Comparison of ENCODE assay signal across 8 mouse cellular contexts in the genomic region with DNA sequence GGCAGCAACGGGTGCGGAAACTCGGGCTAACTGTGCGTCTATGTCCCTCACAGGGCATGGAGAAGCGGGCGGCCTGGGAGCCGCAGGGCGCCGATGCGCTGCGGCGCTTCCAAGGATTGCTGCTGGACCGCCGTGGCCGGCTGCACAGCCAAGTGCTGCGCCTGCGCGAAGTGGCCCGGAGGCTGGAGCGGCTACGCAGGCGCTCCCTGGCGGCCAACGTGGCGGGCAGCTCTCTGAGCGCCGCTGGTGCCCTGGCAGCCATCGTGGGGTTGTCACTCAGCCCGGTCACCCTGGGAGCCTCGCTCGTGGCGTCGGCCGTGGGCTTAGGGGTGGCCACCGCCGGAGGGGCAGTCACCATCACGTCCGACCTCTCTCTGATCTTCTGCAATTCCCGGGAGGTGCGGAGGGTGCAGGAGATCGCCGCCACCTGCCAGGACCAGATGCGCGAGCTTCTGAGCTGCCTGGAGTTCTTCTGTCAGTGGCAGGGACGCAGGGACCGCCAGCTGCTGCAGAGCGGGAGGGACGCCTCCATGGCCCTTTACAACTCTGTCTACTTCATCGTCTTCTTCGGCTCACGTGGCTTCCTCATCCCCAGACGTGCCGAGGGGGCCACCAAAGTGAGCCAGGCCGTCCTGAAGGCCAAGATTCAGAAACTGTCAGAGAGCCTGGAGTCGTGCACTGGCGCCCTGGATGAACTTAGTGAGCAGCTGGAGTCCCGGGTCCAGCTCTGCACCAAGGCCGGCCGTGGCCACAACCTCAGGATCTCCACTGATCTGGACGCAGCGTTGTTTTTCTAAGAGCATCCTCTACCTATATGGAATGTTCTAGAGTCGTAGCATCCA. TPM values are rescaled to one million over a fixed set of nuclear protein-coding genes. Genes with fewer than 3 reads are reported as not detected.
A peak's percentile ranks its signal among the peaks of the same experiment; 100 is the strongest.
DNase-seq lines count a peak whose midpoint lies in the region; ATAC-seq and TF ChIP-seq lines count a peak whose summit lies in the region.

No protein-coding gene starts in this region.

- no peaks in the 10 kb centered on the region; the same call in 1 of the 2 replicates for H3K27me3 ChIP-seq in ES-Bruce4 (ENCODE audit: control insufficient read depth, insufficient read depth, low read length, poor library complexity, severe bottlenecking)
- no peaks in the 10 kb centered on the region for H3K27me3 ChIP-seq in forebrain, embryonic 14.5 days (replicated peaks; ENCODE audit: control insufficient read depth, insufficient read depth, low read length)
- no peaks in the 10 kb centered on the region for H3K27me3 ChIP-seq in liver, postnatal 0 days (ENCODE audit: insufficient read depth, low read length)
- H3K27me3 ChIP-seq in neural tube, embryonic 13.5 days, result no peaks in the 10 kb centered on the region

- peak overlapping the region; percentile 87 for H3K4me2 ChIP-seq in forebrain, embryonic 14.5 days (ENCODE audit: low read length)
- H3K4me2 ChIP-seq in liver, postnatal 0 days (ENCODE audit: low read depth, low read length), result peak overlapping the region; percentile 89
- peak overlapping the region; percentile 85 for H3K4me2 ChIP-seq in neural tube, embryonic 13.5 days

- TF ChIP-seq POLR2A in ES-Bruce4 (IDR thresholded peaks at IDR 0.05; ENCODE audit: insufficient read depth, low read length), result no peak

- peak overlapping the region; percentile 57 for H3K4me3 ChIP-seq in ES-Bruce4 (ENCODE audit: low read depth, low read length)
- peak overlapping the region; percentile 55 for H3K4me3 ChIP-seq in forebrain, embryonic 14.5 days (ENCODE audit: low read depth, low read length)
- peak overlapping the region; percentile 60 for H3K4me3 ChIP-seq in liver, postnatal 0 days (ENCODE audit: low read depth, low read length)
- peak overlapping the region; percentile 62 for H3K4me3 ChIP-seq in neural tube, embryonic 13.5 days

- H3K4me1 ChIP-seq in ES-Bruce4 (ENCODE audit: control insufficient read depth, insufficient read depth, low read length), result peaks cover 6% of the 10 kb centered on the region
- peaks cover 3% of the 10 kb centered on the region; the same call in 1 of the 2 replicates for H3K4me1 ChIP-seq in forebrain, embryonic 14.5 days (ENCODE audit: control insufficient read depth, insufficient read depth, low read length)
- H3K4me1 ChIP-seq in liver, postnatal 0 days (ENCODE audit: insufficient read depth), result peaks cover 27% of the 10 kb centered on the region
- H3K4me1 ChIP-seq in neural tube, embryonic 13.5 days (replicated peaks), result peaks cover 25% of the 10 kb centered on the region

- TF ChIP-seq CTCF in ES-Bruce4 (IDR thresholded peaks at IDR 0.05; ENCODE audit: low read depth, low read length), result peak; percentile 47
- TF ChIP-seq CTCF in liver, postnatal 0 days (IDR thresholded peaks at IDR 0.05; ENCODE audit: low read depth), result peak; percentile 88

- 0 out of 2 replicates have a peak, but pooled peaks have one; percentile 14 for TF ChIP-seq EP300 in ES-Bruce4 (IDR thresholded peaks at IDR 0.05; ENCODE audit: insufficient read depth, low read depth, low read length)
- no peak for TF ChIP-seq EP300 in liver, postnatal 0 days (IDR thresholded peaks at IDR 0.05; ENCODE audit: low read depth)

- H3K9me3 ChIP-seq in ES-Bruce4 (replicated peaks; ENCODE audit: control insufficient read depth, insufficient read depth, low read length, poor library complexity, severe bottlenecking), result no peaks in the 10 kb centered on the region; the same call in 1 of the 2 replicates
- no peaks in the 10 kb centered on the region for H3K9me3 ChIP-seq in forebrain, embryonic 14.5 days (replicated peaks; ENCODE audit: control insufficient read depth, low read length)
- H3K9me3 ChIP-seq in liver, postnatal 0 days (ENCODE audit: low read length), result no peaks in the 10 kb centered on the region
- H3K9me3 ChIP-seq in neural tube, embryonic 13.5 days, result no peaks in the 10 kb centered on the region

- H3K36me3 ChIP-seq in ES-Bruce4 (ENCODE audit: control insufficient read depth, insufficient read depth, low read length, poor library complexity, severe bottlenecking), result no peaks in the 10 kb centered on the region
- no peaks in the 10 kb centered on the region for H3K36me3 ChIP-seq in forebrain, embryonic 14.5 days (ENCODE audit: control insufficient read depth, insufficient read depth, low read length)
- H3K36me3 ChIP-seq in liver, postnatal 0 days (replicated peaks; ENCODE audit: insufficient read depth, low read length), result no peaks in the 10 kb centered on the region
- no peaks in the 10 kb centered on the region for H3K36me3 ChIP-seq in neural tube, embryonic 13.5 days

- no peak overlapping the region for H3K27ac ChIP-seq in ES-Bruce4 (ENCODE audit: insufficient read depth, low read length)
- peak overlapping the region; percentile 52; the same call in 1 of the 2 replicates for H3K27ac ChIP-seq in forebrain, embryonic 14.5 days (ENCODE audit: low read depth, low read length)
- peak overlapping the region; percentile 82 for H3K27ac ChIP-seq in liver, postnatal 0 days (ENCODE audit: low read depth)
- peak overlapping the region; percentile 61; the same call in 1 of the 2 replicates for H3K27ac ChIP-seq in neural tube, embryonic 13.5 days (replicated peaks)

- intact Hi-C loops in heart, postnatal 14 days (cut with DNase I), result loop anchor here (2.0 kb wide), 1 partner anchor 63 kb away; the partner anchor contains the start of gene Cdkn1b

- peak; percentile 91 for ATAC-seq in forebrain, embryonic 14.5 days
- peak; percentile 81 for ATAC-seq in liver, postnatal 0 days
- peak; percentile 89 for ATAC-seq in neural tube, embryonic 13.5 days (ENCODE audit: low read depth)

- WGBS in forebrain, embryonic 14.5 days, result 3% methylated on average over 62 of the region's 62 CpGs
- WGBS in large intestine, adult 2 months, result 5% methylated on average over 62 of the region's 62 CpGs
- 4% methylated on average over 61 of the region's 62 CpGs for WGBS in liver, postnatal 0 days (ENCODE audit: insufficient replicate concordance)
- 3% methylated on average over 61 of the region's 62 CpGs for WGBS in neural tube, embryonic 13.5 days

- peak overlapping the region; percentile 12 for H3K9ac ChIP-seq in ES-Bruce4 (ENCODE audit: low read depth, poor library complexity, severe bottlenecking)
- peak overlapping the region; percentile 69 for H3K9ac ChIP-seq in forebrain, embryonic 14.5 days (ENCODE audit: low read length)
- H3K9ac ChIP-seq in liver, postnatal 0 days (replicated peaks), result peak overlapping the region; percentile 69
- peak overlapping the region; percentile 80 for H3K9ac ChIP-seq in neural tube, embryonic 13.5 days

- peak; percentile 91 for DNase-seq in cerebellum, adult 11 months
- peak; percentile 94 for DNase-seq in forebrain, embryonic 14.5 days (ENCODE audit: low spot score)
- peak; percentile 95 to 96 for DNase-seq in heart, postnatal 14 days
- DNase-seq in large intestine, adult 2 months (ENCODE audit: low read depth, low spot score), result peak; percentile 59
- peak; percentile 91 for DNase-seq in liver, postnatal 0 days
- DNase-seq in telencephalon, adult 2 months (ENCODE audit: low read depth, low spot score), result peak; percentile 75

RNA-seq across cellular contexts. Expression of gene Apold1, which starts 2.2 kb away (rescaled TPM):
- polyA plus RNA-seq in ES-Bruce4 (2011; ENCODE audit: insufficient read depth, insufficient read length, low read depth, missing spikeins), result 0.39 and 0.49 TPM in 2 replicates
- 3.5 and 4.8 TPM in 2 replicates for polyA plus RNA-seq in forebrain, embryonic 14.5 days (2014; fragmentation: Nextera tagmentation; extraction: Ambion mirVana)
- total RNA-seq in heart, postnatal 14 days (2021), result 10 to 100 TPM; 15.4 to 18.5 TPM
- 0.62 and 1.0 TPM in 2 replicates for polyA plus RNA-seq in large intestine, adult 2 months (2012; rRNA removed)
- 2.4 and 2.5 TPM in 2 replicates for polyA plus RNA-seq in liver, postnatal 0 days (2015; fragmentation: Nextera tagmentation; extraction: Ambion mirVana)
- polyA plus RNA-seq in neural tube, embryonic 13.5 days (2015; fragmentation: Nextera tagmentation; extraction: Ambion mirVana), result 3.0 and 4.6 TPM in 2 replicates

RNA-seq across cellular contexts. Expression of gene Ddx47, which starts 27.7 kb away (rescaled TPM):
- 114 and 123 TPM in 2 replicates for polyA plus RNA-seq in ES-Bruce4 (2011; ENCODE audit: insufficient read depth, insufficient read length, low read depth, missing spikeins)
- polyA plus RNA-seq in forebrain, embryonic 14.5 days (2014; fragmentation: Nextera tagmentation; extraction: Ambion mirVana), result 79.8 and 87.1 TPM in 2 replicates
- total RNA-seq in heart, postnatal 14 days (2021), result 10 to 100 TPM; 39.3 to 43.3 TPM
- polyA plus RNA-seq in large intestine, adult 2 months (2012; rRNA removed), result 33.0 and 38.7 TPM in 2 replicates
- polyA plus RNA-seq in liver, postnatal 0 days (2015; fragmentation: Nextera tagmentation; extraction: Ambion mirVana), result 32.5 and 34.8 TPM in 2 replicates
- polyA plus RNA-seq in neural tube, embryonic 13.5 days (2015; fragmentation: Nextera tagmentation; extraction: Ambion mirVana), result 77.3 and 89.1 TPM in 2 replicates

Comparison
In these comparisons a context has a peak if more than half of its experiments do, and no peak if none do; other contexts are left out.
1. H3K9ac ChIP-seq: peak in every context shown above with its lines; median percentile 80 in neural tube, embryonic 13.5 days; 69 in forebrain, embryonic 14.5 days; 69 in liver, postnatal 0 days; 12 in ES-Bruce4.